Mouse (Mus musculus) C2C12 (cell line): Measurements from ENCODE around the gene Palld.

Experiments used
- CEBPB ChIP-seq: IDR thresholded peaks from one replicate; pipeline ENCODE4 v1.6.1; 2011; ENCODE audit warnings: low read depth, mild to moderate bottlenecking, control low read depth, moderate library complexity
- CTCF ChIP-seq: IDR thresholded peaks from one replicate; pipeline ENCODE4 v1.5.1; 2011; ENCODE audit not compliant: control insufficient read depth, insufficient read depth, insufficient read length
- FOSL1 ChIP-seq: IDR thresholded peaks from one replicate; pipeline ENCODE4 v1.8.0; 2011; ENCODE audit warnings: mild to moderate bottlenecking, low read length; ENCODE audit not compliant: poor library complexity, insufficient read depth, severe bottlenecking
- MYOD1 ChIP-seq: IDR thresholded peaks from one replicate; pipeline ENCODE4 v1.6.1; 2011; ENCODE audit warnings: low read depth; ENCODE audit not compliant: control insufficient read depth, insufficient read length
- MYOG ChIP-seq: IDR thresholded peaks from one replicate; pipeline ENCODE4 v1.6.1; 2011; ENCODE audit not compliant: control insufficient read depth, insufficient read length; ENCODE audit errors: extremely low read depth
- USF1 ChIP-seq: IDR thresholded peaks from one replicate; pipeline ENCODE4 v1.6.1; 2011; ENCODE audit warnings: low read depth, mild to moderate bottlenecking, control low read depth, moderate library complexity

DNA sequence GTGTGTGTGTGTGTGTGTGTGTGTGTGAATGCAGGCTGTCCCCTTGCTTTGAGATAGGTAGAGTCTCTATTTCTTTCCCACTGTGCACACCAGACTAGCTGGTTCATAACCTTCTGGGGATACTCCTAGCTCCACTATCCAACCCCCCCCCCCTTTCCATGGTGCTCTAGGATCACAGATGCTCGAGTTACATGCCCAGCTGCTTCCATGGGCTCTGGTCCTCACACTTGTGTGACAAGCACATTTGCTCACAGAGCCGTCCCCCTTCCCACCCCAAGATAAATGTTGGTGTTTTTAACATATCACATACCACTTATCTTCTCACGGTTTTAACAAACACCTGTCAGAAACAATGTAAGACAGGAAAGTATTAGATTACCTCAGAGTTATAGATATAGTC, 131.2 kb downstream of the Palld start:
- TF ChIP-seq CTCF (no peak), MYOG (no peak), CEBPB (no peak), USF1 (no peak), MYOD1 (peak; percentile 6), FOSL1 (no peak)
